Mouse (Mus musculus): ENCODE measurements at regions not wholly inside any gene's neighbourhood (a gene's known extent, or its start where the extent isn't known, plus 50 kb on each side); places are given as distances from the start of the nearest gene placed in this dataset.

- no peak for DNase-seq (ENCODE audit: low spot score in 2 of 2)
These were observed 62.3 kb downstream of the Zfp706 start for GRCm38 (mm10) chr15:36945309-36945708.

- DNase-seq (ENCODE audit: low spot score in 2 of 2) = no peak
These were observed 62.9 kb downstream of the Zfp706 start for GRCm38 (mm10) chr15:36944556-36945171.

GRCm38 (mm10) chr15:36943492-36944112, 64.0 kb downstream of the Zfp706 start:
- peak in 1 of 2 experiments; percentile 39 for DNase-seq (ENCODE audit: low spot score in 2 of 2)

- DNase-seq (ENCODE audit: low spot score in 2 of 2) = no peak
These were observed 65.3 kb downstream of the Zfp706 start for GRCm38 (mm10) chr15:36942261-36942660.

DNA sequence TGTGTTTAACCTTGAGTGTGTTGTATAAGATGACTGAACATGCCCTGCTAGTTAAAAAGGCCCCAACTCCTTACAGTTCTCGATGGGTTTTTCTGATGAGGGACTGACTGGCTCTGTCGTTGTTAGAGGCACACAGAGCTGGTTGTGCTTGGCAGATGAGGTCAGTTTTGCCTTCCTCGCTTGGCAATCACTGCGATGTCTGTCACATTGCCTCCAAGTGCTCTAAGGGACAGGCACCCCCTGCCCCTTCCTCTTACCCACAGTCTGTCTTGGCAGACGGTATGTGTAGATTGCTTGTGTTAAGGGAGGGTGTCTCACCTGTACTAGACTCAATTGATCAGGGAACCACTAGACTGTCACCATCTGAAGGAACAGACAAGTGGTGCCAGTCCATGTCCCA, 65.8 kb downstream of the Zfp706 start:
- no peak for DNase-seq (ENCODE audit: low spot score in 2 of 2)

DNA sequence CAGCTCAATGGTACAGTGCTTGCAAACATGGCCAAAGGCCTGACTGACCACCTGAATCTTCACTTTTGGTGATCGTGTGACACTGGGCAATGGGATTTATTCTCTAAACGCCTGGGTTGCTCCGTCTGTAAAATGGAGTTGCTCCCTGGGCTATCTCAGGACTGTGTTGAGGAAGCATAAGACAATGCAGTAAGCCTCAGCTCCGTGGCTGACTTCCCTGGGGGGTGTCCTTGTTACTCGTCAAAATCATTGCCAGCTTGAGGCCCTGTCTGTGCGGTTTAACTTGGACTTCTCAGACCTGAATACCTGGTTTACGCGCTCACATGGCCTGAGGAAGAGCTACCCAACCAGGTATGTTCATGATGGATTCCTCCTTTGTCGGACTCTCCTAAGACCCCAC, 68.0 kb downstream of the Zfp706 start:
- DNase-seq (ENCODE audit: low spot score in 2 of 2) = no peak

DNA sequence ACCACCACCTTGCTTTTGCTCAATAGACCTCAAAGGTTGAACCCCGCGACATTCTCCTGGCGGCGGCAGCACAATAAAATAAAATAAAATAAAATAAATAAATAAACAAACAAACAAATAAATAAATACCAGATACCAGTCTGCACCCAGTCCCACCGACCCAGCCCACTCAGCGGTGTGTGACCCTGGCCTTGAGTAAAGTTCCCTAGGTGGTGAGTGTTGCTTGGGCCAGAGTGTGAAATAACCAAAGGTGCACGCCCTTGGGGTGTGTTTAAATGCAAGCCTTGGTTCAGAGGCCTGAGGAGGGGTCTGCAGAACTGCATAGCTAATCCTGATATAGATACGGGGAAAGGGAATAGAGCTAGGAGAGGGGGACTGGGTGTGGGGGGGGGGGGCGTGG, 68.4 kb downstream of the Zfp706 start:
- no peak for DNase-seq (ENCODE audit: low spot score in 2 of 2)

GRCm38 (mm10) chr15:36938511-36939150, 68.9 kb downstream of the Zfp706 start:
- peak; percentile 85 to 93 for DNase-seq (ENCODE audit: low spot score in 2 of 2)

DNA sequence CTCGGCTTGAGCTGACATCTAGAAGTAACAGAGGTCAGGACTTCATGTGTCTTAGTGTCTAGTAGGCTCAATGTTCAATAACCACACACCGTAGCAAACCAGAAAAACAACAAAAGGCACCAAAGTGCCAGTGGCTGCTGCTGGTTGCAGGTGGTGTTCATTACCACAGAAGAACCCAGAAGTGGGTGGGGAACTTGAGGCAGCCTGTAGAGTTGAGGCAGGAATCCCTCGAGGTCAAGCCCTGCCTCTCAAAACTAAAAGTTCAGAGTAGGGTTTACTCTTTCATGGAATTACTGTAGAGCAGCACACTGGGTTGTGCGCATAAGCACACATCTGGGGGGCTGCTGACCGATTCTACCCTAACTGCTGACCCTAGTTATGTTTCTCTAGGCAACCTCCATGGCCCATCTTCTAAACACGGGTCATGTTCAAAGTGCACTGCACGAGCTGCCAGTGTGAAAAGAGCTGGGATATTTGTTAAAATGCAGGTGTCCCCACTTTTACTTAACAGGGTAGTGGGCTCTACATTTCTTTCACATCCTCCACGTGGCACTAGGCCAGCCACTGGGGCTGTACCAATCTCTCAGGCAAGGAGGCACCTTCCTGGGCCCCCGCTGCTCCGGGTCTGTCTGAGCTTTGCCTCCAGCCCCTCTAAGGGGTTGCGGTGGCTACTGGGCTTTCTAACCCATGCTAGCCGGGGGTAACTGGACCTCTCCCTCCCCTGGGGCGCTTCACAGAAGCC, 69.6 kb downstream of the Zfp706 start:
- no peak for DNase-seq (ENCODE audit: low spot score in 2 of 2)

- no peak for DNase-seq (ENCODE audit: low spot score in 2 of 2)
These were observed 70.4 kb downstream of the Zfp706 start for GRCm38 (mm10) chr15:36937067-36937657.

DNA sequence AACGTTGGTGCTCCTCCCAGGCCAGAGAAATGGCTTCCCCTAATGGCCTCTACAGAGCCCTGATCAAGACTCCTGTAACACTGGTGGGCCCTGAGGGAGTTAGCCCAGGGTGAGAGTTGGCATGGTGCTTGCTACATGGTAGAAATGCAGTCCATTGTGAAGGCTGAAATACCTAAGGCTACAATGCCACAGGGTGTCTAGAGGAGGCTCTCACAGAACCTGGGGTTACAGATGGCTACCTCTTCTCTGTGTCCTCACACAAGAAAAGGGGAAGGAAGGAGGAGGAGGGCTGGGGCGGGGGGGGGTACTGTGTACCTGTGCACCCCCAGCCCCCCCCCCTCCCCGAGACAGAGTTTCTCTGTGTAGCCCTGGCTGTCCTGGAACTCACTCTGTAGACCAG, 72.8 kb downstream of the Zfp706 start:
- DNase-seq (ENCODE audit: low spot score in 2 of 2) = no peak

DNA sequence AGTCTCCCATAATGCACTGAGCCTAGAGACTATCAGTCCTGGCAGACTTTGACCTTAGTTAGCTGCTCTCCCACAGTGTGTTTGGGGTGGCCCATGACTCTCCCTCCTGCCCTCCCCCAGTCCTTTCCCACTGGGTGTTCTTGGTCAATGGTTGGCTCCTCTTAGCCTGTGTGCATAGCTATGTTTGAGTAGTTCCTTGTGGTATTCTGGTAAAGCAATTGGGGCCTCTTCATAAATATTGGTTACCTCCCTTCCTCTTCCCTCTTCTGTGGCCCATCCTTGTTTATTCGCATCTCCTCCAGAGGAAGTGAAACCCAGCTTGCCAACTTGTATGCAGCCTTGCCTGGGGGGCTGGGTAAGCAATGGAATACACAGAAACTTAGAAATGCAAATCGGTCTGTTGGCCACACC, 74.0 kb downstream of the Zfp706 start:
- no peak for DNase-seq (ENCODE audit: low spot score in 2 of 2)

GRCm38 (mm10) chr15:36931460-36931859, 76.1 kb downstream of the Zfp706 start:
- DNase-seq (ENCODE audit: low spot score in 2 of 2) = no peak

DNA sequence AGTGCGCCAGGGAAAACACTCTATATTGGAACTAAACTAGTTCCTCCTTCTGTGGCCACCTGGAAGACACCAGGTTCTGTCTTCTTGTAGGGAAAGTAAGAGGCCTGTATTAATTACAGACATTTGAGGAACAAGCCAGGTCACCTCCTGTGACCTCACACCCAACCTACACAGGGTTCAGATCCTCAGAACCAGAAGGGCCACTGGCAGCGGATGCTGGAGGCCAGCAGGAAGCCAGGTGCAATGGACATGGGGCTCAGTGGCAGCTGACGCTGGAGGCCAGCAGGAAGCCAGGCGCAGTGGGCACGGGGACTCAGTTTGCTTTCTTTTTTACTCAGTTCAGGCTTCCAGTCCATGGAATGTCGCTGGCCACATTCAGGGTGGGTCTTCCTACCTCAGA, 77.1 kb downstream of the Zfp706 start:
- DNase-seq (ENCODE audit: low spot score in 2 of 2) = no peak

DNA sequence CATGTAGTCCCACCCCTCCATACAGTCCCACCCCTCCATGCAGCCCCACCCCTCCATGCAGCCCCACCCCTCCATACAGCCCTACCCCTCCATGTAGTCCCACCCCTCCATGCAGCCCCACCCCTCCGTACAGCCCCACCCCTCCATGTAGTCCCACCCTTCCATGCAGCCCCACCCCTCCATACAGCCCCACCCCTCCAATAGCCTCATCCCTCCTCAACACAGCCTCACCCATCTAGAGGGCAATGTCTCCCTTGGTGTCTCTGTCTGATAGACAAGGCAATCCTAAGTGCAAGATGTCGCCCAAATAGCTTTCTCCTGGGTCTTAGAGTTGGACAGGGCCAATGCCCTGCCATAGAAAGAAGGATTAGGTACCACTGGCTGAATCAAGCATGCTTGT, 77.8 kb downstream of the Zfp706 start:
- DNase-seq (ENCODE audit: low spot score in 2 of 2) = no peak

- DNase-seq (ENCODE audit: low spot score in 2 of 2) = no peak
These were observed 78.5 kb downstream of the Zfp706 start for GRCm38 (mm10) chr15:36929088-36929487.

- no peak for DNase-seq (ENCODE audit: low spot score in 2 of 2)
These were observed 78.9 kb downstream of the Zfp706 start for GRCm38 (mm10) chr15:36928678-36929077.

DNA sequence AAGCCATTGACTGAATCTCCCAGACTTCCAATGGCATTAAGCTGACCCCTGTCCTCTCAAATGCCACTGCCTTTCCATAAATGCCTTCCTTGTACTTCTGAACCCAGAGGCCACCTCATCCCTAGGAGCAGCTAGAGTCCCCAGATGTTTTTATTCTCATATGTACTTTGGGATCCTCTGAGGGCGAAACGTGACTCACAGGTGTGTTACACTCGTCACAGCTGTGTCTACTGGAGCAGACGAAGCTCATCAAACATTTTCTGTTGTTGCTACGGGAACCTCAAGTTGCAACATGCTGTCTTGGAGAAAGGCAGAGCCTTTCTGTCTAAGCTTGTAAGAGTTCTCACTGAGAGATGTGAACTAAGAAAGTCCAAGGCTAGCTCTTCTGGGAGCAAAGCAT, 80.1 kb downstream of the Zfp706 start:
- DNase-seq (ENCODE audit: low spot score in 2 of 2) = no peak

GRCm38 (mm10) chr15:36924171-36924570, 83.4 kb downstream of the Zfp706 start:
- peak in 1 of 2 experiments; percentile 43 for DNase-seq (ENCODE audit: low spot score in 2 of 2)

DNA sequence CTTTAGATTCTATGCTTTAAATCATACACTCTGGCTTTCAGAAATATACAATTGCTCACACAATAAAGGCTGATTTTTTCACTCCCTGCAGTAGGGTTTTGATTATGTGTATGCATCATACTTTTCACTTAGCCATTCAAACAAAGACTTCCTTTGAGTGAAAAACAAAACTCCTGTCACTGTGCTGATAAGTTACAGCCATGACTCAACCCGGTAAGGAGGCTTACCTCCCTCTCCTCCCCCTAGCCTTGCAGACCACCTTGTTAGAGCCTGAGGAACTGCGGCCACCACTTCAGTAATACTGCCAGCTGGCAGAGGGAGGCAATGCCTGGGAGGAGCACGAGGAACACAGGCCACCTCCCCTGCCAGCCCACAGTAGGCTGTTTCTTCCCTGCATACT, 86.2 kb downstream of the Zfp706 start:
- no peak for DNase-seq (ENCODE audit: low spot score in 2 of 2)

DNA sequence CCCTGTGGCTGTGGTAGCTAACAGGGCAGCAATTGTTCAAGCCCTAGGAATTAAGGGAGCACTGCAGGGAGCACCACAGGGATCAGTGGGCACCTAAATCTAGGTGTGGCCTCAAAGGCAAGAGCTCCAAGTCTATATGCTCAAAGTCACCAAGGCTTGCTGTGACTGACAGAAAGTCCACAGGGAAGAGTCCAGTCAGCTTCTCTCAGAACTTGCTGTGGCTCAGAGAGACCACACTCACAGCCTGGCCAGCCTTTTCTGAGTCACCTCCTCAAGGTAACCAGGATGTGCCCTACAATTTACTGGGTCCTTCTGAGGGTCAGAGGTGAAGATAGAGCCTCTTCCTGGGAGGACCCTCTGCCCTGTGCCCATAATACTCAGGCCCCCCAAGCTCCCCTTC, 86.7 kb downstream of the Zfp706 start:
- DNase-seq (ENCODE audit: low spot score in 2 of 2) = no peak

DNA sequence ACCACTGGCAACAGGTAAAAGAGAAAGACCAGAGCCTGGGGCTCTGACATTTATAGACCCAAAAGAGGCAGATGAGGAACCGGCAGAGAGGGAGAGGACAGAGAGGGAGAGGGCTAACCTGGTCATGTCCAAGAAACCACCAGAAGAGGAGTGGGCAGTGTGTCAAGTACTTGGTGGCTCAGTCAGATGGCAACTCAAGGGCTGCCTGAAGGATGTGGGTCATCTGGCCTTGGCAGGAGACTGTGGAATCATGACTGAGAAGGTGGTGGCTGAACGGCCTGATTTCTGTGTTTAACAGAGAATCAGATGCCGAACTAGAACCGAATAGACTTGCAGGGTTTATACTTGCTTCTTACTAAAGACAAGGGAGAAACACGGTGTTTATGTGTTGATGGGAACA, 87.9 kb downstream of the Zfp706 start:
- no peak for DNase-seq (ENCODE audit: low spot score in 2 of 2)
